Mouse (Mus musculus) neural tube, embryonic 11.5 days (tissue): Measurements from ENCODE around the gene Dok1. TPM values are rescaled to one million over a fixed set of nuclear protein-coding genes. Genes with fewer than 3 reads are reported as not detected.

ENCODE experiments used
- ATAC-seq: fragments of 200-750 bp; cut with Nextera tagmentation; 2 replicates; pipeline ENCODE4 v1.8.0; 2017; ENCODE audit warnings: moderate number of reproducible peaks, mild to moderate bottlenecking, moderate TSS enrichment, moderate library complexity; ENCODE audit not compliant: insufficient read depth, low FRiP score, low TSS enrichment
- DNase-seq: peaks from one replicate; pipeline ENCODE4 v3.0.0-alpha.2; 2015; ENCODE audit warnings: low spot score
- H3K27ac ChIP-seq: fragments of 300-500 bp; sonication (generic); 2 replicates; pipeline ENCODE4 v1.5.1; 2014; ENCODE audit warnings: low read depth, mild to moderate bottlenecking, low read length
- H3K27me3 ChIP-seq: fragments of 300-500 bp; sonication (generic); 2 replicates; pipeline ENCODE4 v1.6.1; 2014; ENCODE audit warnings: mild to moderate bottlenecking, low read length, mixed read lengths; ENCODE audit not compliant: control insufficient read depth, insufficient read depth
- H3K36me3 ChIP-seq: fragments of 300-500 bp; sonication (generic); 2 replicates; pipeline ENCODE4 v1.6.1; 2014; ENCODE audit warnings: mild to moderate bottlenecking, low read length, moderate library complexity, mixed read lengths; ENCODE audit not compliant: control insufficient read depth, insufficient read depth
- H3K4me1 ChIP-seq: fragments of 300-500 bp; sonication (generic); 2 replicates; pipeline ENCODE4 v1.6.1; 2014; ENCODE audit warnings: low read length, mixed read lengths; ENCODE audit not compliant: control insufficient read depth, insufficient read depth
- H3K4me2 ChIP-seq: fragments of 300-500 bp; sonication (generic); 2 replicates; pipeline ENCODE4 v1.6.1; 2014; ENCODE audit warnings: low read depth, mild to moderate bottlenecking, moderate library complexity
- H3K4me3 ChIP-seq: fragments of 300-500 bp; sonication (generic); 2 replicates; pipeline ENCODE4 v1.5.1; 2014; ENCODE audit warnings: low read depth, low read length
- H3K9ac ChIP-seq: fragments of 300-500 bp; sonication (generic); 2 replicates; pipeline ENCODE4 v1.6.1; 2014; ENCODE audit warnings: mild to moderate bottlenecking, low read length
- H3K9me3 ChIP-seq: fragments of 300-500 bp; sonication (generic); 2 replicates; pipeline ENCODE4 v1.6.1; 2016; ENCODE audit warnings: low read length; ENCODE audit not compliant: control insufficient read depth
- WGBS: fragments of 180-500 bp; shearing (Covaris S2); extraction: QIAGEN DNeasy Blood & Tissue Kit; methylation state at CpG from one replicate; pipeline ENCODE4 v1.1.7; 2014; 5-methylcytosine and 5-hydroxymethylcytosine counted together
- polyA plus RNA-seq: library from polyadenylated mRNA; unstranded; fragments of >200 nt; fragmentation: Nextera tagmentation; extraction: Ambion mirVana; gene quantifications from 2 replicates; pipeline ENCODE4 v1.2.1, GENCODE M21; 2014

The Dok1 gene
- polyA plus RNA-seq, 1 experiment from 2014 or later: 5.6 TPM

DNA sequence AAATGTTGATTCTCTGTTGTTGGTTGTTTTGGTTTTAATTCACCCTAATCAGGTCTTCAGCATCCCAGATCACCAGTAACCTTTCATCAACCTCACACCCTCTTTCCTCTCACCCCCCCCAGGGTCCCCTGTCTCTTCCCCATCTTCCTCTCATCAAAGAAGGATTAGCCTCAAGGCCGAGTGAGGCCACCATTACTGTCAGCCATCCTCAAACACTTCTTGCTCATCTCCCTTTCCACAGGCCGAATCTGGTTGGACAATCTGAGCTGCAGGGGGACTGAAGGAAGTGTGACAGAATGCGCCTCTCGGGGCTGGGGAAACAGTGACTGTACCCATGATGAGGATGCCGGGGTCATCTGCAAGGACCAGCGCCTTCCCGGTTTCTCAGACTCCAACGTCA is 3.9 kb upstream of the Dok1 start:
- Histone ChIP-seq H3K27me3 (peaks cover 3% of the 10 kb centered on the region), H3K9ac (no peak overlapping the region), H3K4me1 (peaks cover 7% of the 10 kb centered on the region; the same call in 1 of the 2 replicates), H3K9me3 (no peaks in the 10 kb centered on the region), H3K36me3 (no peaks in the 10 kb centered on the region), H3K4me3 (no peak overlapping the region), H3K4me2 (no peak overlapping the region), H3K27ac (no peak overlapping the region)
- DNase-seq: no peak
- 77% methylated on average over 8 of the region's 8 CpGs for WGBS
- no peak for ATAC-seq

DNA sequence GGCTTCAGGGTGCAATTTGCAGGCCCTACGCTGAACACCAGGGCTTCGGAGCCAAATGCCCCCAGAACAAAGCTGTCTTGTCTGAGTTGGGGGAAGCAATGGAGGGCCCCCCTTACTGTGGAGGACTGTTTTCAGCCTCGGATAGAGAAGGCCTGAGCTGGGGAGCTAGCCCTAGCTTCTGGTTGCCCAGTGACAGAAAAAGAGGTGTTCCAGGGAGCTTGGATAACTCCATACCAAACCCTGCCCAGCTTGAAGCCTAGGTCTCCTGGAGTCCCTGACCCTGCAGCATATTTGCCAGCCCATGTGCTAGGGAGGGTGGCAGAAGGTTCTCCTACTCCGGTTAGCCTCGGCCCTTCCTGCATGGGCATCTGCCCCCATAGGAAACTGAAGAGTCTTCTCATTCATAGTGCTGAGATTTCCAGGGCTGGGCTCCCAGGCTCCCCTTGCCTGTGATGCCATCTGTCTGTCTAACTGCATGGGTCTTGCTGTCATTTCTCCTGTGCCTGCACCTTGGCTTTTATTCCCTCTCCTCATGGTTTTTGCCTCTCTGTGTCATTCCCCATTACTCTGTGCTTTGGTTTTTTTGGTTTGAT is 1.3 kb upstream of the Dok1 start:
- 20% methylated on average over 5 of the region's 5 CpGs for WGBS
- Histone ChIP-seq H3K4me3 (peak overlapping the region; percentile 46), H3K36me3 (no peaks in the 10 kb centered on the region), H3K27ac (no peak overlapping the region), H3K27me3 (peaks cover 18% of the 10 kb centered on the region), H3K4me2 (peak overlapping the region; percentile 85), H3K4me1 (peaks cover 7% of the 10 kb centered on the region; the same call in 1 of the 2 replicates), H3K9ac (peak overlapping the region; percentile 5; the same call in 1 of the 2 replicates), H3K9me3 (no peaks in the 10 kb centered on the region)
- DNase-seq (no peak), ATAC-seq (no peak)

DNA sequence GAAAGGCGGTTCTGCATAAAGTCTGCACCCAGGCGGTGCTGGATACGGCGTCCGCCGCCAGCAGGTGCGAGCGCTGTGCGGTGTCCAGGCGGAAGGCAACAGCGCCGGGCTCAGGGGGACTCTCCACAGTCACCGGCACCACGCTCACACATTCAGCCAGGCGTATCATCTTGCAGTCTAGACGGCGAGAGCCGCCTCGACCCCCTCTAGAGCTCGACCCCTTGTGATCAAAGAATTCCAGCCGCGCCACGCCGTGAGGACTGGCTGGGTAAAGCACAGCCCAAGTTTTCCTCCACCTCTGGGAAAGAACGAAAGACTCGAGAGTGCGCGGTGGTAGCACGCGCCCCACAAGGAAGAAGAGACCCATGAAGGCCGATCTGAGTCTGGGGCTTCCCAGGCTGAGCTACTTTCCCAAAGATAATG is 491 bp downstream of the Dok1 start:
- under 1% methylated on average over 31 of the region's 31 CpGs for WGBS
- Histone ChIP-seq H3K27ac (no peak overlapping the region), H3K36me3 (no peaks in the 10 kb centered on the region), H3K9ac (peak overlapping the region; percentile 47), H3K4me3 (peak overlapping the region; percentile 46), H3K4me1 (peaks cover 7% of the 10 kb centered on the region; the same call in 1 of the 2 replicates), H3K9me3 (no peaks in the 10 kb centered on the region), H3K27me3 (peaks cover 22% of the 10 kb centered on the region), H3K4me2 (peak overlapping the region; percentile 85)
- ATAC-seq (peak; percentile 69), DNase-seq (peak; percentile 66)

DNA sequence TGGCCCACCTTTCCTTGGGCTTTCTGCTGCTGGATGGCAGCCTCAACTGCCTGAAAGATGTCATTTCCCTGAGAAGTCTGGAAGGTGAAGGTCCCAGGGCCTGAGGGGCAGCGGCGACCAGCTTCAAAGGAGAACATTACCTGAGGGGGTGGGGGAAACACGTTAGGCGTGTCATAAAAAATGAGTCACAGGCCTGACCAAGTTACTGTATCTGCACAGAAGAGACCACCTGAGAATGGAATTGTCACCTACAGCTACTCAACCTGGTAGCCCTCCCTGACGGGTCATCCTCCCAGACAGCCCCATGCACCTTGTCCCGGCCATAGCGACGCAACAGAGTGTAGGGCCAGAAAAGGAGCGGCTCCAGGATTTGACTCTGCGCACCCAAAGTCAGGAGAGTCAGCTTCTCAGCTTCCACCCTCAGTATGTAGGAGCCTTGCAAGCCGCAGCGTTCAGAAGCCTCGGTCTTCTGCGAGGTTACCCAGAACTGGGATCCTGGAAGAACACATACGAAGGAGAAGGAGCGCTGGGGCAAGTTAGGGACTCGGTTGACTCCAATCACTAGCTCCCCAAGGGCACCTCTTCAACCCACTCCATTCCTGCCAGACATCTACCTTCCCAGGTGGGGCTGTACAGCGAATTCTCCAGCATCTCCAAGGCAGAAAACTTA is 1.2 kb downstream of the Dok1 start:
- ATAC-seq: no peak
- H3K27me3 ChIP-seq: peaks cover 22% of the 10 kb centered on the region
- H3K36me3 ChIP-seq: no peaks in the 10 kb centered on the region
- H3K4me1 ChIP-seq: peaks cover 7% of the 10 kb centered on the region; the same call in 1 of the 2 replicates
- peak overlapping the region; percentile 85 for H3K4me2 ChIP-seq
- DNase-seq: no peak
- no peaks in the 10 kb centered on the region for H3K9me3 ChIP-seq
- H3K4me3 ChIP-seq: peak overlapping the region; percentile 46
- no peak overlapping the region for H3K27ac ChIP-seq
- no peak overlapping the region for H3K9ac ChIP-seq
- WGBS: 18% methylated on average over 18 of the region's 18 CpGs

DNA sequence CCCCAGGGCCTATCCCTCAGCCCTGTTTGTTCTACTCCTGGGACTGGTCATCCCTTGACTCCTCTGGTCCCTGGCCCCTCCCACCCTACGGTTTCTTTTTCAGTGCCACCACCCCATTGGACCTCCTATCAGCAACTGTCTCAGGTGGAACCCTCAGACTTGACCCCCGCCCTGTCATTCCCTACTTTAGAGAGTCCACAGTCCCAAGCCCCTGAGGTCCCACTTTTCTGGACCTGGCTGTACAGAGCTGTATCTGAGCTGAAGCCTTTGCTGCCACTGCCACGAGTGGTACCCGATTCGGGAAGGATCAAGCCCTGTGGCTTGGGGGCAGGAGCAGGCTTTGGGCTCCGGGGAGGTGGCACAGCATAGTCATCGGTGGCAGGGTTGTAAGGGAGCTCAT is 2.2 kb downstream of the Dok1 start:
- no peaks in the 10 kb centered on the region for H3K36me3 ChIP-seq
- 70% methylated on average over 7 of the region's 7 CpGs for WGBS
- no peaks in the 10 kb centered on the region for H3K9me3 ChIP-seq
- peaks cover 22% of the 10 kb centered on the region for H3K27me3 ChIP-seq
- ATAC-seq: no peak
- no peak overlapping the region for H3K4me3 ChIP-seq
- no peak for DNase-seq
- H3K4me1 ChIP-seq: peaks cover 7% of the 10 kb centered on the region; the same call in 1 of the 2 replicates
- no peak overlapping the region for H3K27ac ChIP-seq
- H3K4me2 ChIP-seq: no peak overlapping the region
- H3K9ac ChIP-seq: no peak overlapping the region

DNA sequence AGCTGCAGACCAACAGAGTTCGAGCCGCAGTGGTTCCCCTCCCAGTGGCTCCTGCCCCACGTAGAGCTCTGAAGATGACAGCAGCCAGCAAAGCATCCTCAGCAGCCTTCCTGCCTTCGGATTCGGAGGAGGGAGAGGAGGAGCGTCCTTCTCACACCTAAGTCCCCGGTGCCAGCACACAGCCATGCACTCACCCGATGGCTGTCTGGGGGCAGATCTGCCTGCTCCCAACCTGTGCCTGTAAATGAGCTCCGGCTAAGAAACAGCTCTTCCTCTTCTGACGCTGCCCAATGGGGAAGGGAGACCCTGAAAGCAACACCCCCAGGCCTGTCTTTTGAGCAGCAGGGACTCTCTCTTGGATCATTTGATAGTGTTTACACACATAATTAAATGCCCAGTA is 3.5 kb downstream of the Dok1 start:
- Histone ChIP-seq H3K9me3 (no peaks in the 10 kb centered on the region), H3K9ac (no peak overlapping the region), H3K4me2 (no peak overlapping the region), H3K27me3 (peaks cover 22% of the 10 kb centered on the region), H3K27ac (no peak overlapping the region), H3K4me3 (no peak overlapping the region), H3K36me3 (no peaks in the 10 kb centered on the region), H3K4me1 (peaks cover 7% of the 10 kb centered on the region; the same call in 1 of the 2 replicates)
- 22% methylated on average over 10 of the region's 10 CpGs for WGBS
- ATAC-seq: no peak
- DNase-seq: no peak

DNA sequence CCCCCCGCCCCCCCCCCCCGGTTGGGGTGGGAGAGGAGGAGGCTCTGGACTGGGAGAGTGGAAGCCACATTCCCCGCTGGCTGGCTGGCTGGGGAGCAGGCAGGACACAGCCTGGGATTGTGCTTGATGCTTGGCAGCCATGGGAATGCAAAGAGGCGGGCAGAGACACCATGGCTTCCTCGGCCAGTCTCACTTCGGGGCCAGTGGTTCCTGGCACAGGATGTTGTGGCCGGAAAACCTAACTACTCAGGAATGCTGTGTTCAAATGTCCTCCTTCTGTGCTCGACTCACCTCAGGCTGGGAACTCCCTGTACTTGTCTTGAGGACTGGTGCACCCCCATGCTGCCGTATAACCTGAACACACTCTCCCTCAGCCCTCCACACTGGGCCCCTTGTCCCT is 5.6 kb downstream of the Dok1 start:
- no peak for ATAC-seq

DNA sequence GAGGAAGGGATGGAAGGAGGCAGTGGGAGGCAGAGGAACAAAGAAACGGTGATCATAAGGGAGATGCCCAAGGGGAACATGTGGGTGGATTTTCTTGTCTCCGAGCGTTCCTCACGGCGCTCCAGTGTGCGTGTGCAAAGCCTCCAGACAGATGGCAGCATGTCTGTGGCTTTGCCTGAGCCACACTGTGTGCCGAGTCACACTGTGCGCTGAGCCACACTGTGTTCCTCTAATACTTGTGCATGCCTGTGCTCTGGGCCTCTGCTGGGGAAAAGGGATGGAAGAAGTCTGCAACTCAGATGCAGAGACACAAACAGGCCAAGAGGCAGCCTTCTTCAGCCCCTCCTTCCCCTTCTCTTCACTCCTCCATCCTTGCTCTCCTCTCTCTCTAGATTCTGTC is 6.0 kb downstream of the Dok1 start:
- no peak for ATAC-seq
- no peak overlapping the region for H3K4me2 ChIP-seq
- H3K27ac ChIP-seq: no peak overlapping the region
- H3K36me3 ChIP-seq: no peaks in the 10 kb centered on the region
- no peaks in the 10 kb centered on the region for H3K9me3 ChIP-seq
- H3K9ac ChIP-seq: no peak overlapping the region
- no peak for DNase-seq
- WGBS: 67% methylated on average over 8 of the region's 8 CpGs
- no peak overlapping the region for H3K4me3 ChIP-seq
- H3K4me1 ChIP-seq: peaks cover 2% of the 10 kb centered on the region; the same call in 1 of the 2 replicates
- peaks cover 20% of the 10 kb centered on the region for H3K27me3 ChIP-seq

More for the DNA sequence above, 5.6 kb downstream of the Dok1 start:
- H3K4me3 ChIP-seq: no peak overlapping the region
- no peak overlapping the region for H3K4me2 ChIP-seq
- H3K36me3 ChIP-seq: no peaks in the 10 kb centered on the region
- H3K9ac ChIP-seq: no peak overlapping the region
- DNase-seq: no peak
- WGBS: 59% methylated on average over 8 of the region's 9 CpGs
- peaks cover 22% of the 10 kb centered on the region for H3K27me3 ChIP-seq
- peaks cover 5% of the 10 kb centered on the region; the same call in 1 of the 2 replicates for H3K4me1 ChIP-seq
- H3K27ac ChIP-seq: no peak overlapping the region
- H3K9me3 ChIP-seq: no peaks in the 10 kb centered on the region

DNA sequence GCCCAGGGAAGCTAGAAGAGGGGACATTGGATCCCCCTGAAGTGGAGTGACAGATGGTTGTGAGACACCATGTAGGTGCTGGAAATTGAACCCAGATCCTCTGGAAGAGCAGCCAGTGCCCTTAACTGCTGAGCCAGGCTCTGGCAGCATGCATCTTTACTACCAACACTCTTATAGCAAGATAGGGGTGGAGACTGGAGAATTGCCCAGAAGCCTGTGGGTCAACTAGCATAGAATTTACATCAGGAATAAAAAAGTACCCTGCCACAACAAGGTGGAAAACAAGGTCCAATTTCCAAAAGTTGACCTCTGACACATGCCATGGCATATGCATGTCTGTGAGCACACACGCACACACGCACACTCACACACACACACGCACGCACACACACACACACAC is 8.1 kb downstream of the Dok1 start:
- no peak for ATAC-seq
- DNase-seq: no peak
- Histone ChIP-seq H3K9me3 (no peaks in the 10 kb centered on the region), H3K27ac (no peak overlapping the region), H3K4me2 (no peak overlapping the region), H3K36me3 (no peaks in the 10 kb centered on the region), H3K27me3 (0 out of 2 replicates have a peak, but pooled peaks cover 6% of the 10 kb centered on the region), H3K9ac (no peak overlapping the region), H3K4me1 (no peaks in the 10 kb centered on the region), H3K4me3 (no peak overlapping the region)
- WGBS: 93% methylated on average over 2 of the region's 4 CpGs
